Mouse (Mus musculus) hindbrain, embryonic 15.5 days (tissue): ENCODE measurements around the gene Fbxo21. TPM values are rescaled to one million over a fixed set of nuclear protein-coding genes. Genes with fewer than 3 reads are reported as not detected.
A peak's percentile ranks its signal among the peaks of the same experiment; 100 is the strongest.

Experiments
- ATAC-seq: fragments of 200-750 bp; cut with Nextera tagmentation; 2 replicates; pipeline ENCODE4 v1.8.0; 2017; ENCODE audit warnings: low read depth, moderate number of reproducible peaks, moderate TSS enrichment; ENCODE audit not compliant: low FRiP score
- H3K27ac ChIP-seq: fragments of 300-500 bp; sonication (generic); replicated peaks from 2 replicates; pipeline ENCODE4 v1.5.1; 2015; ENCODE audit warnings: mild to moderate bottlenecking, inconsistent platforms
- H3K27me3 ChIP-seq: fragments of 300-500 bp; sonication (generic); 2 replicates; pipeline ENCODE4 v1.6.1; 2015; ENCODE audit warnings: control low read depth, inconsistent platforms
- H3K36me3 ChIP-seq: fragments of 300-500 bp; sonication (generic); 2 replicates; pipeline ENCODE4 v1.6.1; 2015; ENCODE audit warnings: control low read depth, inconsistent platforms
- H3K4me1 ChIP-seq: fragments of 300-500 bp; sonication (generic); replicated peaks from 2 replicates; pipeline ENCODE4 v1.6.1; 2015; ENCODE audit warnings: control low read depth, inconsistent platforms
- H3K4me2 ChIP-seq: fragments of 300-500 bp; sonication (generic); 2 replicates; pipeline ENCODE4 v1.6.1; 2015; ENCODE audit warnings: moderate library complexity, mild to moderate bottlenecking, inconsistent platforms
- H3K4me3 ChIP-seq: fragments of 300-500 bp; sonication (generic); 2 replicates; pipeline ENCODE4 v1.5.1; 2015; ENCODE audit warnings: mild to moderate bottlenecking, inconsistent platforms
- H3K9ac ChIP-seq: fragments of 300-500 bp; sonication (generic); 2 replicates; pipeline ENCODE4 v1.6.1; 2015; ENCODE audit warnings: inconsistent platforms
- H3K9me3 ChIP-seq: fragments of 300-500 bp; sonication (generic); 2 replicates; pipeline ENCODE4 v1.6.1; 2016; ENCODE audit warnings: control low read depth, inconsistent platforms
- WGBS: fragments of 180-500 bp; shearing (Covaris S2); methylation state at CpG from one replicate; pipeline ENCODE4 v1.1.7; 2015; 5-methylcytosine and 5-hydroxymethylcytosine counted together
- polyA plus RNA-seq: library from polyadenylated mRNA; unstranded; fragments of >200 nt; fragmentation: Nextera tagmentation; extraction: Ambion mirVana; gene quantifications from 2 replicates; pipeline ENCODE4 v1.2.1, GENCODE M21; 2015

Gene Fbxo21
- polyA plus RNA-seq, 1 experiment from 2014 or later = 159 TPM

- H3K4me3 ChIP-seq = no peak overlapping the region
- H3K4me1 ChIP-seq = peaks cover 5% of the 10 kb centered on the region
- ATAC-seq = no peak
- H3K27me3 ChIP-seq = no peaks in the 10 kb centered on the region
- H3K9me3 ChIP-seq = no peaks in the 10 kb centered on the region
- peaks cover 78% of the 10 kb centered on the region for H3K36me3 ChIP-seq
- no peak overlapping the region for H3K27ac ChIP-seq
- no peak overlapping the region for H3K9ac ChIP-seq
- WGBS = 93% methylated on average over 3 of the region's 3 CpGs
- H3K4me2 ChIP-seq = no peak overlapping the region
These were observed 11.4 kb downstream of the Fbxo21 start for GRCm38 (mm10) chr5:117987891-117988290.

- Histone ChIP-seq H3K36me3 (peaks cover 74% of the 10 kb centered on the region), H3K4me2 (no peak overlapping the region), H3K27ac (no peak overlapping the region), H3K4me3 (no peak overlapping the region), H3K9ac (no peak overlapping the region), H3K9me3 (no peaks in the 10 kb centered on the region), H3K27me3 (no peaks in the 10 kb centered on the region), H3K4me1 (peaks cover 5% of the 10 kb centered on the region)
- 77% methylated on average over 9 of the region's 9 CpGs for WGBS
- no peak for ATAC-seq
These were observed 11.8 kb downstream of the Fbxo21 start for GRCm38 (mm10) chr5:117988367-117988766.

GRCm38 (mm10) chr5:117989773-117990172 lies 13.2 kb downstream of the Fbxo21 start:
- Histone ChIP-seq H3K27ac (no peak overlapping the region), H3K9ac (no peak overlapping the region), H3K4me1 (no peaks in the 10 kb centered on the region), H3K4me3 (no peak overlapping the region), H3K36me3 (peaks cover 79% of the 10 kb centered on the region), H3K9me3 (no peaks in the 10 kb centered on the region), H3K4me2 (no peak overlapping the region), H3K27me3 (no peaks in the 10 kb centered on the region)
- WGBS = 92% methylated on average over 6 of the region's 6 CpGs
- ATAC-seq = no peak

GRCm38 (mm10) chr5:117990957-117991356 lies 14.4 kb downstream of the Fbxo21 start:
- H3K4me1 ChIP-seq = no peaks in the 10 kb centered on the region
- H3K36me3 ChIP-seq = peaks cover 90% of the 10 kb centered on the region
- 88% methylated on average over 3 of the region's 3 CpGs for WGBS
- H3K27me3 ChIP-seq = no peaks in the 10 kb centered on the region
- no peak for ATAC-seq
- H3K27ac ChIP-seq = no peak overlapping the region
- no peak overlapping the region for H3K4me2 ChIP-seq
- no peak overlapping the region for H3K4me3 ChIP-seq
- no peaks in the 10 kb centered on the region for H3K9me3 ChIP-seq
- H3K9ac ChIP-seq = no peak overlapping the region

- WGBS = 94% methylated on average over 6 of the region's 6 CpGs
- H3K9ac ChIP-seq = no peak overlapping the region
- no peak overlapping the region for H3K4me2 ChIP-seq
- H3K4me3 ChIP-seq = no peak overlapping the region
- ATAC-seq = no peak
- no peaks in the 10 kb centered on the region for H3K9me3 ChIP-seq
- H3K4me1 ChIP-seq = no peaks in the 10 kb centered on the region
- no peak overlapping the region for H3K27ac ChIP-seq
- peaks cover 78% of the 10 kb centered on the region for H3K36me3 ChIP-seq
- no peaks in the 10 kb centered on the region for H3K27me3 ChIP-seq
These were observed 17.0 kb downstream of the Fbxo21 start for GRCm38 (mm10) chr5:117993550-117993949.

GRCm38 (mm10) chr5:117995372-117995901 lies 18.9 kb downstream of the Fbxo21 start:
- Histone ChIP-seq H3K9ac (no peak overlapping the region), H3K4me1 (no peaks in the 10 kb centered on the region), H3K36me3 (peaks cover 77% of the 10 kb centered on the region), H3K9me3 (no peaks in the 10 kb centered on the region), H3K4me2 (no peak overlapping the region), H3K27me3 (no peaks in the 10 kb centered on the region), H3K27ac (no peak overlapping the region), H3K4me3 (no peak overlapping the region)
- ATAC-seq = no peak
- 90% methylated on average over 8 of the region's 8 CpGs for WGBS

GRCm38 (mm10) chr5:117995911-117996310 lies 19.4 kb downstream of the Fbxo21 start:
- no peak overlapping the region for H3K4me2 ChIP-seq
- no peak for ATAC-seq
- 91% methylated on average over 6 of the region's 6 CpGs for WGBS

GRCm38 (mm10) chr5:117996581-117996980 lies 20.1 kb downstream of the Fbxo21 start:
- 91% methylated on average over 6 of the region's 6 CpGs for WGBS
- H3K27me3 ChIP-seq = no peaks in the 10 kb centered on the region
- ATAC-seq = no peak
- no peaks in the 10 kb centered on the region for H3K4me1 ChIP-seq
- no peak overlapping the region for H3K27ac ChIP-seq
- H3K9ac ChIP-seq = no peak overlapping the region
- H3K4me3 ChIP-seq = no peak overlapping the region
- no peak overlapping the region for H3K4me2 ChIP-seq
- no peaks in the 10 kb centered on the region for H3K9me3 ChIP-seq
- peaks cover 74% of the 10 kb centered on the region for H3K36me3 ChIP-seq

More at GRCm38 (mm10) chr5:117995911-117996310, 19.4 kb downstream of the Fbxo21 start:
- Histone ChIP-seq H3K27ac (no peak overlapping the region), H3K4me3 (no peak overlapping the region), H3K9ac (no peak overlapping the region), H3K36me3 (peaks cover 77% of the 10 kb centered on the region), H3K27me3 (no peaks in the 10 kb centered on the region), H3K9me3 (no peaks in the 10 kb centered on the region), H3K4me1 (no peaks in the 10 kb centered on the region)

- ATAC-seq = no peak
- H3K4me3 ChIP-seq = no peak overlapping the region
- no peak overlapping the region for H3K4me2 ChIP-seq
- 61% methylated on average over 10 of the region's 10 CpGs for WGBS
- peaks cover 71% of the 10 kb centered on the region for H3K36me3 ChIP-seq
- H3K9me3 ChIP-seq = no peaks in the 10 kb centered on the region
- no peak overlapping the region for H3K9ac ChIP-seq
- H3K4me1 ChIP-seq = no peaks in the 10 kb centered on the region
- H3K27ac ChIP-seq = no peak overlapping the region
- no peaks in the 10 kb centered on the region for H3K27me3 ChIP-seq
These were observed 21.0 kb downstream of the Fbxo21 start for GRCm38 (mm10) chr5:117997434-117997970.

GRCm38 (mm10) chr5:117999061-117999460 lies 22.5 kb downstream of the Fbxo21 start:
- no peak for ATAC-seq
- Histone ChIP-seq H3K4me3 (no peak overlapping the region), H3K27me3 (no peaks in the 10 kb centered on the region), H3K27ac (no peak overlapping the region), H3K4me1 (no peaks in the 10 kb centered on the region), H3K36me3 (peaks cover 75% of the 10 kb centered on the region), H3K9me3 (no peaks in the 10 kb centered on the region), H3K4me2 (no peak overlapping the region), H3K9ac (no peak overlapping the region)
- 69% methylated on average over 7 of the region's 7 CpGs for WGBS

GRCm38 (mm10) chr5:117999584-117999983 lies 23.1 kb downstream of the Fbxo21 start:
- Histone ChIP-seq H3K36me3 (peaks cover 73% of the 10 kb centered on the region), H3K9me3 (no peaks in the 10 kb centered on the region), H3K4me1 (no peaks in the 10 kb centered on the region), H3K4me2 (no peak overlapping the region), H3K27ac (no peak overlapping the region), H3K9ac (no peak overlapping the region), H3K4me3 (no peak overlapping the region), H3K27me3 (no peaks in the 10 kb centered on the region)
- 84% methylated on average over 11 of the region's 11 CpGs for WGBS
- no peak for ATAC-seq

- no peak overlapping the region for H3K4me2 ChIP-seq
- 35% methylated on average over 9 of the region's 9 CpGs for WGBS
- no peak overlapping the region for H3K27ac ChIP-seq
- no peaks in the 10 kb centered on the region for H3K4me1 ChIP-seq
- peak; percentile 14; the same call in 1 of the 2 replicates for ATAC-seq
- no peaks in the 10 kb centered on the region for H3K27me3 ChIP-seq
- H3K9me3 ChIP-seq = no peaks in the 10 kb centered on the region
- no peak overlapping the region for H3K4me3 ChIP-seq
- no peak overlapping the region for H3K9ac ChIP-seq
- peaks cover 67% of the 10 kb centered on the region for H3K36me3 ChIP-seq
These were observed 25.5 kb downstream of the Fbxo21 start for GRCm38 (mm10) chr5:118002059-118002458.

- Histone ChIP-seq H3K36me3 (peaks cover 65% of the 10 kb centered on the region), H3K4me3 (no peak overlapping the region), H3K27me3 (no peaks in the 10 kb centered on the region), H3K4me2 (no peak overlapping the region), H3K9ac (no peak overlapping the region), H3K27ac (no peak overlapping the region), H3K9me3 (no peaks in the 10 kb centered on the region), H3K4me1 (no peaks in the 10 kb centered on the region)
- WGBS = 77% methylated on average over 8 of the region's 8 CpGs
- no peak for ATAC-seq
These were observed 28.1 kb downstream of the Fbxo21 start for GRCm38 (mm10) chr5:118004619-118005018.
